Mouse (Mus musculus): ENCODE measurements around the gene Nmb.

Nmb gene

DNA sequence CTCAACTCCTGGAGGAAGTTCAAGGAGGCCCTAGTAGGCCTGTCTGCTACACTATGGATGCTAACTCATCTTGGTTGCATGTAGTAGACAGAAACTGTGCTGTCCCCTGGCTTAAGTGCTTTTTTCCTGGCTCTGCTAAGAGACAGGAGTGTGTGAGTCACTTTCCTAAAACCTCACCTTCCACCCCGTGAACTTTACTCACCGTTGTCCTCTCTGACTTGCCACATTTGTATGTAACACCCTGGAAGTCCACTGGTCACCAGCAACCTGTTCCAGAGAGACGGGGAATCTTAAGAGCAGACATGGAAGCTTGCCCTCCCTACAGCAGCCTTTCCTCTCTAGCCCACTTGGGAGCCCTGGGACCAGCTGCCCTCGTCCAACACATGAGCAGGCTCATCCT lies 7.2 kb downstream of the Nmb start:
- no peak for DNase-seq (ENCODE audit: low spot score)

DNA sequence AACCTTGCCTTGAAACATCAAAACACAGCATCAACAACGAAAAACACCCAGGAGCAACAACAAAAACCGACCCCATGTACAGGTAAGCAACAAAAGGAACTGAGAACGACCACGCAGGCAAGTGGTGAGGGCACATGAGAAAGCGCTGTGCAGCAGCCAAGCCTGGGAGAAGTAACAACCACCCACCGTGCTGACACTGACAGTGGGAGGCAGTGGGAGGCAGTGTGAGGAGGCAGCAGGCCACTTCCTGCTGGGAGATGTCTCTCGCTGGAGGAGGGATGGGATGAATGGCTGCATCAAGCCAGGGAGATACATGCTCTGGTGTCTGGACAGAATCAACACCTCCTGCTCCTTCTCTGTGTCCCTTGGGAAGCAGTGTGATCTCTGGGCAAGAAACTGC lies 7.7 kb downstream of the Nmb start:
- DNase-seq (ENCODE audit: low spot score), result no peak

DNA sequence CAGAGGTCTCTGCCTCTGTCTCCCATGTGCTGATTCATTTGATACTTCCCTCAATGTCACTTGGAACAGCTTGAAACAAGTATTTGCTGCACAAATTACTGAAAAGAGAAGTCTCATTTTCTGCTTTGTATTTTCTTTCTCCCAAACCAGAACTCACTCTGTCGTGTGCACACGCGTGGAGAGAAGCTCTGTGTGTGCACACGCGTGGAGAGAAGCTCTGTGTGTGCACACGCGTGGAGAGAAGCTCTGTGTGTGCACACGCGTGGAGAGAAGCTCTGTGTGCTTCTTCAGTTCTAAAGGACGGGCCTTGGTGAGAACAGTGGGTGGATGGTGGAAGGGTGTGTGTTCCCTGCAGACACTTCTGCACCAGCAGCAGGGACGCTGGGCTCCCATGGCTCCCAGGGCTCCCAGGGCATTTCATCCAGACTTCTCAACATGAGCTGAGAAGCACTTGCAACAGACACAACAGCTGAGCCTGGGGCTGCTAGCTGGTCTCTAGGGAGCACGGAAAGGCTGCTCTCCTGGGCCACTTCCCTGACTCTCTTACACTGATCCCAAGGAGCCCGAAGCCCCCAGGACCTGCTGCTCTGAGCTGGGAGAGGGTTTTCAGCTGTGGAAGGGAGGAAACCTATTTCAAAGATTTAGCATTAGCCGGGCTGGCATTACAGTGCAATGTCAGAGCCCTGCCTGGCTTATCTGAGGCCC lies 9.9 kb downstream of the Nmb start:
- no peak for DNase-seq (ENCODE audit: low spot score)

- no peak for DNase-seq (ENCODE audit: low spot score)
These were observed 10.7 kb downstream of the Nmb start for GRCm38 (mm10) chr7:80894196-80894595.

DNA sequence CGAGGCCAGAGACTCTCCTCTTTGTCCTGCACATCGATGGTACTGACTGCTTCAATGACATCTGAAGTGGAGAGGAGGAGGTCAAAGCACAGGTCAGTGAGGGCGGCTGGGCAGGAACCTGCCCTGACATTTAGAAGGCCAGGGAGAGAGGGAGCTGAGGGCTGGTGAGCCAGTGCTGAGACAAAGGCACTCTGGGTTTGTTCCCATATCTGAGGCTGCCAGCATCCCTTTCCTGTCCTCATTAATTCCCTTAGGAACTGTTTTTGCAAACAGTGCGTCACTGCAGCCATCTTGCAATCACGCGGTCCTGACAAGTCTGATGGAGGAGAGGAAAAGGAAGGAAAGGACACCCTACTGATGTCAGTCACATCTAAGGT lies 11.1 kb downstream of the Nmb start:
- DNase-seq (ENCODE audit: low spot score), result no peak

GRCm38 (mm10) chr7:80893086-80893752 lies 11.7 kb downstream of the Nmb start:
- no peak for DNase-seq (ENCODE audit: low spot score)

GRCm38 (mm10) chr7:80889841-80890241 lies 15.0 kb downstream of the Nmb start:
- DNase-seq (ENCODE audit: low spot score), result no peak

GRCm38 (mm10) chr7:80889021-80889511 lies 15.8 kb downstream of the Nmb start:
- no peak for DNase-seq (ENCODE audit: low spot score)

- no peak for DNase-seq (ENCODE audit: low spot score)
These were observed 16.3 kb downstream of the Nmb start for GRCm38 (mm10) chr7:80888595-80888994.

- DNase-seq (ENCODE audit: low spot score), result no peak
These were observed 19.2 kb downstream of the Nmb start for GRCm38 (mm10) chr7:80885666-80886065.

DNA sequence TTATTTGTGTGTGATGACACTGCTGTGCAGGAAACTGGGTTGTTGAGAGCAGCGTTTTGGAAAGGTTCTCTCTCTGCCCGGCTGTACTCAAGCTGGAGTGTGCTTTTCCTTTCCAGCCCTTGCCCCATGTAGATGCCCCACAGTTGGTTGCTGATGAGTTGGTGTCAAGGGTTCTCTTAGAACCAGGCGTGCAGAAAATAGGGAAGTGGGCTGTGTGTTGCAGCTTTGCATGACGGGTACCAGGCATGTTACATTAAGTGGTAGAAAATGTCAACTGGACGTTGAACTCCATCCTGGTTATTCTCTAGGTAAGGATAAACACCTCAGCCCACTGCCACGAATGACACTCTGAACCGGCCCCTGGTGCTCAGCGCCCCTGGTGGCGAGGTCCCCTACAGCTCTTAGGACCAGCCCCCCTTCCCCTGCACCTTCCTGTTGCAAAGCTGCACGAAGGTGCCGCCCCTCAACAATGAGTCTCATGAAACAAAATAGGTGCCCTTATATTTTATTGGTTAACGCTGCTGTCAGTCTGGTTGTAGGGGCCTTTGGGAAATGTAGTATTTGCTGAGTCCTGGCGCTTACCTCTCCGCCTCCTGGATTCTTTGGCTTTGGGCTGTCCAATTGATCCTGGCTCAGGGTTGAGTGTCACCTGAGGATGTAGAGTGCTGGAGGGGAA lies 21.9 kb downstream of the Nmb start:
- DNase-seq (ENCODE audit: low spot score), result peak; percentile 48

GRCm38 (mm10) chr7:80875727-80876126 lies 29.1 kb downstream of the Nmb start:
- DNase-seq (ENCODE audit: low spot score), result no peak

- no peak for DNase-seq (ENCODE audit: low spot score)
These were observed 31.2 kb downstream of the Nmb start for GRCm38 (mm10) chr7:80873631-80874030.

- DNase-seq (ENCODE audit: low spot score), result no peak
These were observed 31.8 kb downstream of the Nmb start for GRCm38 (mm10) chr7:80873038-80873437.

DNA sequence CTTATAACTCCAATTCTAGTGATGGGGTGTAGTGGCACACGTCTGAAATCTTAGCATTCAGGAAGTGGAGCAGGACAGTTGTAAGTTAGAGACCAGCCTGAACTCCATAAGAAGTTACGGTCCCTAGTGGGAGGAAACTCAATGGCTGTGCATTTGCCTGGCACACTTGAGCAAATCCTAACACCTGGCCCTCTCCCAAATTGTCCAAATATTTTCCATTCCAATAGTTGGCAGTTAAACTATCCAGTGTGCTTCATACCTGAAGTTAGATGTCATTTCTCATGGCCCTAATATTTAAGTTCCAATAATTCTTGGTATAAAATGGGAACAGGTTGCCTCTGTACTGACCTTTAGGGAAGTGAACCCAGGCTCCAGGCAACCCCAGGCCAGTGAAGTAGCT lies 36.2 kb downstream of the Nmb start:
- no peak for DNase-seq (ENCODE audit: low spot score)

- DNase-seq (ENCODE audit: low spot score), result no peak
These were observed 38.2 kb downstream of the Nmb start for GRCm38 (mm10) chr7:80866514-80867147.

DNA sequence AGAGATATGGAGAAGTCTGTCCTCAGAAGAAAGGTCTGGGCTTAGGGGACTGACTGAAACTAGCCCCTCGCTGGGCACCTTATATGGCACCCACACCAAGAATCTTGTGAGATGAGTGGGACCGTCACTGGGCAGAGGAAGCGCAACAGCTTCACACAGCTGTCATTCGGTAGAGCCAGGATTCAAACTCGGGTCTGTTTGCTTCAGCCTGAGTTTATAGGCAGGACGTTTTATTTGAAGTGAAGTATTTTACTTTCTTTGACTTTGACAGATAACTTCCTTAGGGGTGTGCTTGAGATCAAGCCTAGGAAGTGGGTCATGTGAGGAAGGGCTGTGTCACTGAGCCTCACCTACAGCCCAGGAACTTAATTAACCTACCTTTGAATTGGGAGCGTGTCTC lies 39.4 kb downstream of the Nmb start:
- no peak for DNase-seq (ENCODE audit: low spot score)

GRCm38 (mm10) chr7:80864831-80865230 lies 40.0 kb downstream of the Nmb start:
- DNase-seq (ENCODE audit: low spot score), result no peak

- no peak for DNase-seq (ENCODE audit: low spot score)
These were observed 40.7 kb downstream of the Nmb start for GRCm38 (mm10) chr7:80864151-80864550.

- DNase-seq (ENCODE audit: low spot score), result no peak
These were observed 41.4 kb downstream of the Nmb start for GRCm38 (mm10) chr7:80863520-80863919.

GRCm38 (mm10) chr7:80862475-80862874 lies 42.4 kb downstream of the Nmb start:
- no peak for DNase-seq (ENCODE audit: low spot score)

DNA sequence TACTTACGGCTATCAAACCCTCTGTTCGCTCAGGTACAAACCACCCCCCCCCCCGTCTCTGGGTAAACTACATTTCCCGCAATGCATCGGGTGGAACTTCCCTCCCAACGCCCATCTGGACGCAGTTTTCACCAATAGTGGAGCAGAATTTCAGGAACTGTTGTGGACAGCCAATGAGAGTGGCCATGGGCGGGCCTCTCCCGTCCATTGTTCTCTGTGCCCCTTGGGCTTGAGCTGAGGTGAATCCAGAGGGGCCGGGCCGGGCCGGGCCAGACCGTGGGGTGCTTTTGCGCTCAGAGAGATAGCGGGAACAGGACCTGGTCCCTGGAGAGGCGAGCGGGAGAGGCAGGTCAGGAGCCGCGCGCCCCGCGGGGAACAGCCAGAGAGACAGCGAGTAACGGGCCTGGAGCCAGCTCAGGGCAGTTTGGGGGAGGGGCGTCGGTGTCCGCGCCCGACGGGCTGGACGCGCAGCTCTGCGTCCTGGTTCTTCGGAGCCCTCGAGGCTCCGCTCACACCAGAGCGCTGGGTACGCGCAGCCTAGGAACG lies 44.1 kb downstream of the Nmb start, which contains the start of gene Zscan2:
Gene Zscan2 (plus strand): TSS at position 192 of the 546 bp plus-strand sequence.
- peak; percentile 84 for DNase-seq (ENCODE audit: low spot score)

All from c-Kit-positive CD71-positive TER-119-positive erythroid progenitor cells, embryonic 14.5 days (primary cell).